ENCODE assay signal across 19 mouse cellular contexts in the genomic region with DNA sequence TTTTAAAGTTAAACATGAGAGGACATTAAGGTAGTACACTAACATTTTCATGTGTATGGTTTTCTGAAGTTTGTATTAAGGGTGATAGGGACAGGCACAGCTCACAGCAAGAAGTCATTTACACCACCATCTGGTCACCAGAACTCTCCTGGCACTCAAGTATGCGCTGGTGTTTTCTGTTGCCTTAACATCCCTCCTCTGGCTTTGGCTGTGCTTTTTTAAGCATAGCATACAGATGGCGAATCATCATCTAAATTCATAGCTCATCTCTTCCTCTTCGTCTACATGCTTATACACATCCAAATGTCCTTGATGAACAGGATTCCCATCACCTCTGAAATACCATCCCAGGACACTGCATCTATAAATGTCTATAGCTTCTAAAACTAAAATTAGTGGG.
DNase-seq lines count a peak whose midpoint lies in the region; ATAC-seq and TF ChIP-seq lines count a peak whose summit lies in the region.
"Had no signal": no experiment of that assay in that cellular context is flagged by ENCODE, and none has a peak within 500 bp of the region (broad histone marks: within the 10 kb centered on the region; RNA-seq: fewer than 3 reads in every experiment).

No protein-coding gene starts in this region.

- no peak overlapping the region for H3K4me2 ChIP-seq in kidney, embryonic 16.5 days (replicated peaks; ENCODE audit: low read depth, low read length)
- H3K4me2 ChIP-seq in hindbrain, postnatal 0 days (ENCODE audit: low read depth, low read length), result no peak overlapping the region
- H3K4me2 ChIP-seq: limb, embryonic 15.5 days; liver, embryonic 15.5 days; midbrain, embryonic 12.5 days; neural tube, embryonic 13.5 days had no signal

- no peaks in the 10 kb centered on the region for H3K36me3 ChIP-seq in kidney, embryonic 16.5 days (ENCODE audit: insufficient read depth, low read length)
- no peaks in the 10 kb centered on the region for H3K36me3 ChIP-seq in hindbrain, postnatal 0 days (ENCODE audit: insufficient read depth, low read length)
- H3K36me3 ChIP-seq: embryonic facial prominence, embryonic 10.5 days; hindbrain, embryonic 10.5 days; limb, embryonic 15.5 days; liver, embryonic 15.5 days; midbrain, embryonic 12.5 days; neural tube, embryonic 13.5 days had no signal

- no peak for ATAC-seq in kidney, embryonic 16.5 days (ENCODE audit: low FRiP score, low TSS enrichment)
- ATAC-seq in hindbrain, postnatal 0 days, result no peak

- H3K27ac ChIP-seq in kidney, embryonic 16.5 days (ENCODE audit: low read length), result no peak overlapping the region
- no peak overlapping the region for H3K27ac ChIP-seq in hindbrain, postnatal 0 days
- H3K27ac ChIP-seq: embryonic facial prominence, embryonic 10.5 days; hindbrain, embryonic 10.5 days; limb, embryonic 15.5 days; liver, embryonic 15.5 days; macrophage; midbrain, embryonic 12.5 days; neural tube, embryonic 13.5 days had no signal

- 82% methylated on average over 3 of the region's 3 CpGs for WGBS in kidney, embryonic 16.5 days
- WGBS in hindbrain, postnatal 0 days, result 67% methylated on average over 3 of the region's 3 CpGs

- peak; percentile 48 for DNase-seq in layer of hippocampus, adult 11-12 months (ENCODE audit: low spot score)
- no peak for DNase-seq in layer of hippocampus, postnatal 25 days (ENCODE audit: extremely low spot score in 1 of 2, low spot score in 1 of 2)
- peak; percentile 5 for DNase-seq in forelimb bud, embryonic 11.5 days (ENCODE audit: low read depth, low spot score)
- DNase-seq in left cerebral cortex, adult 11 months (ENCODE audit: low spot score), result peak; percentile 48
- DNase-seq in left cerebral cortex, postnatal 4 days, result peak; percentile 4
- no peak for DNase-seq in hindbrain, postnatal 0 days (ENCODE audit: low spot score)
- no peak for DNase-seq in urinary bladder, adult 2 months (ENCODE audit: low spot score)
- DNase-seq: gastrocnemius, postnatal 36 days; kidney, adult 18-20 months; kidney, postnatal 10 days had no signal

- H3K9me3 ChIP-seq in kidney, embryonic 16.5 days (ENCODE audit: low read length), result no peaks in the 10 kb centered on the region
- no peaks in the 10 kb centered on the region for H3K9me3 ChIP-seq in hindbrain, postnatal 0 days (ENCODE audit: low read length)
- H3K9me3 ChIP-seq: embryonic facial prominence, embryonic 10.5 days; hindbrain, embryonic 10.5 days; limb, embryonic 15.5 days; liver, embryonic 15.5 days; midbrain, embryonic 12.5 days; neural tube, embryonic 13.5 days had no signal

- no peak for TF ChIP-seq CTCF in hindbrain, postnatal 0 days (IDR thresholded peaks at IDR 0.05; ENCODE audit: low read depth)

- no peak overlapping the region for H3K4me3 ChIP-seq in kidney, embryonic 16.5 days (ENCODE audit: low read length)
- H3K4me3 ChIP-seq in hindbrain, postnatal 0 days (ENCODE audit: low read length), result no peak overlapping the region
- H3K4me3 ChIP-seq: embryonic facial prominence, embryonic 10.5 days; hindbrain, embryonic 10.5 days; limb, embryonic 15.5 days; liver, embryonic 15.5 days; midbrain, embryonic 12.5 days; neural tube, embryonic 13.5 days had no signal

- H3K27me3 ChIP-seq in kidney, embryonic 16.5 days (ENCODE audit: insufficient read depth, low read length), result no peaks in the 10 kb centered on the region
- H3K27me3 ChIP-seq in hindbrain, postnatal 0 days (ENCODE audit: insufficient read depth, low read length), result no peaks in the 10 kb centered on the region
- H3K27me3 ChIP-seq: CH12.LX; limb, embryonic 15.5 days; liver, embryonic 15.5 days; midbrain, embryonic 12.5 days; neural tube, embryonic 13.5 days had no signal

- intact Hi-C loops in left cerebral cortex, postnatal 4 days (cut with DNase I), result no loop called here

- H3K4me1 ChIP-seq in kidney, embryonic 16.5 days (ENCODE audit: insufficient read depth, low read length), result no peaks in the 10 kb centered on the region
- no peaks in the 10 kb centered on the region for H3K4me1 ChIP-seq in hindbrain, postnatal 0 days (ENCODE audit: insufficient read depth, low read length)
- H3K4me1 ChIP-seq: embryonic facial prominence, embryonic 10.5 days; hindbrain, embryonic 10.5 days; limb, embryonic 15.5 days; liver, embryonic 15.5 days; midbrain, embryonic 12.5 days; neural tube, embryonic 13.5 days had no signal

- H3K9ac ChIP-seq in kidney, embryonic 16.5 days (replicated peaks; ENCODE audit: low read length), result no peak overlapping the region
- H3K9ac ChIP-seq in hindbrain, postnatal 0 days (replicated peaks; ENCODE audit: low read length), result no peak overlapping the region
- H3K9ac ChIP-seq: limb, embryonic 15.5 days; liver, embryonic 15.5 days; midbrain, embryonic 12.5 days; neural tube, embryonic 13.5 days had no signal

Comparison
In these comparisons a context has a peak if more than half of its experiments do, and no peak if none do; other contexts are left out.
1. DNase-seq: peak in layer of hippocampus, adult 11-12 months (single experiment), forelimb bud, embryonic 11.5 days (single experiment), left cerebral cortex, adult 11 months (single experiment) and left cerebral cortex, postnatal 4 days (single experiment); none in layer of hippocampus, postnatal 25 days (0 of 2), hindbrain, postnatal 0 days (single experiment) and urinary bladder, adult 2 months (single experiment).